Mouse (Mus musculus): ENCODE measurements around the gene Il18r1.

DNA sequence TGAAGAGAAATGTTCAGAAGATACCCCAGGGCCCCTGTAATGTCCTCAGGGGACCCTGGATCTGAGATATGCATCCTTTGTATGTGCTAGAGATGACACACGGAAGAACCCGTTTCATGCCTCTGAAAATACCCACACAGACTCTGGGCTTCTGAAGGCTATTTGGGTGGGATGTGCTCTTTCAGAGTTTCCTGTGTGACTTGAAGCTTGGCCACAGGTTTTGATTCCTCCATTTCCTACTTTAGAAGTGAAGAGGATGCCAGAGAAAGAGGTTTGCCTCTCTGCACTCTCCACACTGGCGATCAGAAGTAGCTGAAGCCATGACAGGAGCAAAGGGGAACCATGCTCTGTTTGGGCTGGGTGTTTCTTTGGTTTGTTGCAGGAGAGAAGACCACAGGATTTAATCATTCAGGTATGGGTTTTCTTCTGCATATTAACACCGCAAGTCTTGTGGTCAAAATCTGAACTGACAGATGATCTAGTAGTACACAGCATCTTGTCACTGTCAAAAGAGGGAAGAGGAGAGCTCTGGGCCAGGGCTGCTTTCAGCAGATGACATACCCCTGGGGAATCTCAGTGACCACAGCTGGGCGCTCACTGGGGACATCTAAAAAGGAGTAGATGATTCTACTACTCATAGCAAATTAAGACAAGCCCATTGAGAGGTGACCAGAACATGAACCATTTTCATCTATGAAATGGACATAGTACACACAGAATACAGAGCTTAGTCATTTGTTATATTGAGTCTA is 58.8 kb downstream of the Il18r1 start:
- TF ChIP-seq POLR2A (IDR thresholded peaks at IDR 0.05; ENCODE audit: borderline replicate concordance, low read depth, low read length) (no peak), CTCF (IDR thresholded peaks at IDR 0.05; ENCODE audit: low read depth, low read length) (no peak)
